Mouse (Mus musculus) c-Kit-positive CD71-positive TER-119-negative erythroid progenitor cells, embryonic 14.5 days (primary cell): ENCODE data around the gene Glis1.

Experiments used
- DNase-seq: peaks from one replicate; pipeline ENCODE4 v3.0.0-alpha.2; 2013; ENCODE audit warnings: low read depth

Gene Glis1

DNA sequence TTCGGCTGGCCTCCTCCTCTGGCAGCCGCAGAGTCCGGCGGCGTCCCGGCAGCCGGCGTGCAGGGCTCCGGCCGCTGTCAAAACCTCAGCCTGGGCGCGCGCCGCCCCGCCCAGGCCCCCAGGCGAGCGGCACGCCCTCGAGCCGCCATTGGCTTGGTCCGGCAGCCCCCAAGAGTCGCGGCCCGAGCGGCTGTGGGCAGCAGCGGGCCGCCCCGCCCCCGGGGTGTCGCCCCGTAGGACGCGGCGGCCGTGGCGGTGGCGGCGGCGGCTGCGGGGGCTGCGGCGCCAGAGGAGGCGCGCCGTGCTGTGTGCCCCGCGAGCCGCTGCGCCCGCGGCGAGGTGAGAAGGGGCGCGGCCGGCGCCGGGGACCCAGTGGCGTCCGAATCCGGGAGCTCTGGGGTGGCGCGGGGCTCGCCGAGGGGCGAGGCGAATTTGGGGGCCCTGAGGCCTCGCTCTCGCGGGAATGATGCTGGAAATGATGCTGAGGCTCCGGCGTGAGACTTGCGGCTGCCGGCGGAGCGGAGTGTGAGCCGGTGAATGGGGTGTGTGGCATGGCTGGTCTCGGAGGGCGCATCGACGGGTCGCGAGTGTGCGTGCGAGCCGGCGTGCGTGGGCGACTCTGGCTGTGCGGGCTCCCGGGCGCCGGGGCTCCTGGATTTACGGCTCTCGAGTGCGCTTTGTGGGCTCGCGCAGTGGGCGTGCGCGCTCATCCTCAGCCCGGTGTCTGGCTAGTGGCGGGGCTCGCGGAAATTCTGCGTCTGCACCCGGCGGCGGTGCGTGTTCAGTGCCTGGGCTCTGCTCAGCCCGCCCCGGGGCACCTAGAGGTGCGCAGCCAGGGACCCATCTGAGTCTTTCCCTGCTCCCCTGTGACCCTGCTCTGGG lies at the start of gene Glis1:
Glis1 (plus strand) TSS at position 236 of the 882 bp plus-strand sequence.
- DNase-seq, result no peak

DNA sequence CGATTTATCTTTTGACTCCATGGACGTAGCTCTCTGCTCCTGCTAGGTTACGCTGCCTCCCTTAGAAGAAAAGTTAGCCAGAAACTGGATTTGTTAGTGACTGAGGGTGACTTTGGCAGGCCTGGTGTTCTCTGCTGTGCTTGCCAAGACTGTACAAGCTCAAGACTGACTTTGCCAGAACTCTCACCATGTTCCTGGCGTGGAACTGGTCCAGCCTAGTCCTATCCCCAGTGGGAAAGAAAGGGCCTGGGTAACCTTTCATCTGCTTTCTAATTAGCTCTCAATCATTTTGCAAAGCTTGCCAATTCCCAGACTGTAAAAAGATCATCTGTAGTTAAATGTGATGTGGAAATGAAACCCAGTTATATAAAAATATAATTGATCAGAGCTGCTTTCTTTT lies 47.4 kb upstream of the Glis1 start:
- DNase-seq, result no peak

- no peak for DNase-seq
Observed at GRCm38 (mm10) chr4:107387465-107387864, 46.9 kb upstream of the Glis1 start.

GRCm38 (mm10) chr4:107388291-107388690 lies 46.1 kb upstream of the Glis1 start:
- no peak for DNase-seq

- no peak for DNase-seq
Observed at GRCm38 (mm10) chr4:107389345-107389744, 45.0 kb upstream of the Glis1 start.

DNA sequence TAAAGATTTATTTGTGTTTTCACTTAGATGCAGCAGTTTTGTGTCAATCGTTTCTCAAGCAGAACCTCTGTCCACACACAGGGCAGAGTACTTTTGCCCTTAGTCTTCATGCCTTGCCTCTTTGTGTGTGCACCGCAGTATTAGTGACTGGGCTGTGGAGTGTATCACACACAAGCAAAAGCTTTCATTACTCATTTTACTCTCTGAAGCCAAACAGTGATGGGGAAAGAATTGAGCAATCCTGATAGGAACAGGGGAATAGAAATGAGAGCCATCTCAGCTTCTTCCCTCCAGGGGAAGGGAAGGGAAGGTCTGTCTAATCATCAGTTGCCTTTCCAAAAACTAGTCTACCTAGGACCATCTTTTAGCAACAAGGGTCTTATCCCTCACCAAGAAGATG lies 40.6 kb upstream of the Glis1 start:
- no peak for DNase-seq

DNA sequence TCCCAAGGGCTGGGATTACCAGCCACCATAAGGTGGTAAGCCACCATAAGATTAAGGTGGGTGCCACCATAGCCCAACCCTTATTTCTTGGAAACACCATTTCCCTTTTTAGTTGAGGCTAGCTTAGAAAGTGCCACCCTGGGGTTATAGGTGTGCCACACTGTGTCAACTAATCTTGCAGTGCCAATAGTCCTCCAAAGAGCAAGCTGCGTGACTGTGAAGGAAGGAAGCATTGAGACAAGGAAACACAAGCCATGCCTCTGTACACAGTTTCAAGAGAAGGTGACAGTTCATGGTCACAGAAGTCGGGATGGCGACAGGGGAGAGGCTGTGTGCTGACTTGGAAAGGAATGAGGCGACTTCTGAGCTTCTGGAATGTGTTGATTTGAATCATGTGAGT lies 14.2 kb upstream of the Glis1 start:
- DNase-seq, result no peak

DNA sequence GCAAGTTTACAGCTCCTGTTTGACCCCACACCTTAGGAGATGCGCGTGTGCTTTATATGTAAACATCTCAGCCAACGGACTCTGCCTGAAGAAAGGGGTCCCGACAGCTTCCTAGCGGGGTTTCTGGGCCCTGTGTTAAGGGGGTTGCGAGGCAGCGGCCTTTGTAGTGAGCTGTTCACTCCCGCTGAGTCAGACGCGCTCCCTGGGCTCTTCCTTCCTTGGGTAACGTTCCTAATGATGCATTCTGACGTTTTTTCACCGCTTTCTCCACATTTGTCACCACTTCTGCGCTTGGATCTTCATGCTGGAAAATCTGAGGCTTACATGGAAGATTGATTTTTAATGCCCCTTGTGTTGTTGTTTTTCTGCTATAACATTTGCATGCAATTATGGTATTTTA lies 12.7 kb upstream of the Glis1 start:
- no peak for DNase-seq

GRCm38 (mm10) chr4:107422176-107422575 lies 12.2 kb upstream of the Glis1 start:
- DNase-seq, result no peak

DNA sequence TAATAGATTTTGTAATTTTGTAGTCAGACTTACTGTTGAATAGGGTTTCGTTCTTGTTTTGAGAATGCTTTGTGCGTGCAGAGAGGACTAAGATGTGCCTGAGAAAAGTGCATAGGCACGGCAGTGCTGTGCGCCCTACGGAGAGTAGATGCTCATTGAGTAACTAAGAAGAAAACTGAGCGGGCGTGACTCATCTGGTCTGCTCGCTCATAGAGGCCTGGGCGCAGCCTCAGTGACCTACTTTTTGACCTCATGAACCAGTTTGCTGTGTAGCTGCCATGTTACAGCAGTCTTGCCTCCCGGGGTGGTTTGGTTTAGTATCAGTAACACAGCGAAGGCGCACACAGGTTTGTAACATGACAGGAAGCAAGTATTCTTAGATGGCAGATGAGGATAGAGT lies 8.8 kb upstream of the Glis1 start:
- DNase-seq, result no peak

- DNase-seq, result no peak
Observed at GRCm38 (mm10) chr4:107426631-107427030, 7.8 kb upstream of the Glis1 start.

GRCm38 (mm10) chr4:107432717-107433116 lies 1.7 kb upstream of the Glis1 start:
- no peak for DNase-seq

DNA sequence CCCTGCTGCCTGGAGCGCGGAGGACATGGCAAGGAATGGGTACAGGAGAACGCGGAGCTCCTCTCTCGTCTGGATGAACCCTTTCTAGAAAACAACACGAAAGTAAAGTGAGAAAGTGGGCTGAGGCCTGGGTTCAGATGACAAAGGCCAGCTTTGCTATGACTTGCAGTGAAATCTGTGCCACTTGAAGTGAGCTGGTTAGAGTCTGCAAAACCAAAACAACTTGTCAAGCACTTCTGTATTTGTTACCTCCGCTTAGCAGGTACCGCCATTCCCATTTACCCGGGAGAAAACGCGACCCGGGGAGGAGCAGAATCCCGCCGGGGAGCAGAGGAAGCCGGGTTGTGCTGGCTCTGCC lies 414 bp upstream of the Glis1 start:
- DNase-seq, result no peak

DNA sequence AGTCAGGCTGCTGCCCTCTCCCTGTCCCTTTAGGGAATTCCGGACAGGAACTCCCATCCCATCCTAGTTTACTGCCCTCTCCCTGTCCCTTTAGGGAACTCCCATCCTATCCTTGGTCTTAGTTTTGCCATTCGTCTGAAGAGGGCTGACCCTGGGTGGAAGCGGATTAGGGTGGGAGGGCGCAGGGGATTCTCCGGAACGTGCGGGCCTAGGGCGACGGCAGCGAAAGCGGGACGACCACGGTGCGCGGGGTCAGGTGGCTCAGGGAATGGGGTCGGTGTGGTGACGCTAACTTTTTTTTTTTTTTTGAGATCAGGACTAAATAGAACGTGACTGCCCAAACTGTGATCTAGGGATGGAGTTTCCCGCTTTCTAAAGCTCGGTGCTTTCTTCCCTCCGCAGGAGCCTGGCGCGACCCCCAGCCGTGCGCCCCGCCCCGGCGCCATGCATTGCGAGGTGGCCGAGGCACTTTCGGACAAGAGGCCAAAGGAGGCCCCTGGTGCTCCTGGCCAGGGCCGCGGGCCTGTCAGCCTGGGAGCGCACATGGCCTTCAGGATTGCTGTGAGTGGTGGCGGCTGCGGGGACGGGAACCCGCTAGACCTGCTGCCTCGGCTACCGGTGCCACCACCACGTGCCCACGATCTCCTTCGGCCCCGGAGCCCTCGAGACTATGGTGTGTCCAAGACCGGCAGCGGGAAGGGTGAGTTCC lies 1.0 kb downstream of the Glis1 start:
- DNase-seq, result no peak

- DNase-seq, result no peak
Observed at GRCm38 (mm10) chr4:107436476-107436875, 2.1 kb downstream of the Glis1 start.

- no peak for DNase-seq
Observed at GRCm38 (mm10) chr4:107438741-107439140, 4.3 kb downstream of the Glis1 start.

GRCm38 (mm10) chr4:107440306-107440705 lies 5.9 kb downstream of the Glis1 start:
- DNase-seq, result no peak

GRCm38 (mm10) chr4:107442288-107442687 lies 7.9 kb downstream of the Glis1 start:
- no peak for DNase-seq

GRCm38 (mm10) chr4:107442891-107443483 lies 8.6 kb downstream of the Glis1 start:
- no peak for DNase-seq

DNA sequence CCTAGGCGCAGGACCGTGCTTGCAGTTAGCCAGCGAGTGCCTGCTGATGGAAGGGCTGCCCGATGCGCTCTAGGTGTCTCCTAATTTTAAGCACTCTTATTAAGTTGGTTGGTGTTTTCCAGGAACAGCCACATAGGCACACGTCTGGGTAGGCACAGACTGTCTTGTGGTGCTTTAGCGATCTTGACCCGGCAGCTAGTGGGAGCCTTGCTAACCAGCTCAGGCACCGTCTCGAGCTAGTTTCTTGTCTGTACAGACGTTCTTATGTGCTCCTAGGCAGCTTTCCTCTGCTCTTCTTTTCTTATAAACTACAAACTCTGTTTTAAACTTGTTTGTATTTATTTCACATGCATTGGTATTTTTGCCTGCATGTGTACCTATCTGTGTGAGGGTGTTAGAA lies 9.2 kb downstream of the Glis1 start:
- no peak for DNase-seq

DNA sequence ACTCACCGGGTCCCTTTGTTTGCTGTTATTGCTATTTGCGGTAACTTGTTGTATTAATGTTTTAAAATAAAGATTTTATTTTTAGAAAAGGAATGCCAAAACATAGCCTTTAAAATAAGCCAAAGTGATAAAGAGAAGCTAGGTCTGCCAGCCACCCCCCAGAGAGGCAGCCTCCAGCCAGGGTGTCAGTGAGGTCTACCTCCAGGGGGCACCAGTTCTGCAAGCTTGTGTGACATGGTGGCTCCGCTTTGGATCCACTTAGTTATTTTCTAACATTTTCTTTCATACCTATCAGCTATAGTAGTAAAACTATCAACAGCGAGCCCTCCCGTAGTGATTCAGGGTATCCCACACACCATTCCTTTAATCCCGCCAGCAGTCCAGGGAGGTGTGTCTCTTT lies 14.1 kb downstream of the Glis1 start:
- no peak for DNase-seq

GRCm38 (mm10) chr4:107449519-107449918 lies 15.1 kb downstream of the Glis1 start:
- DNase-seq, result no peak
